Mouse (Mus musculus): ENCODE data around the gene Timd2. TPM values are rescaled to one million over a fixed set of nuclear protein-coding genes. Genes with fewer than 3 reads are reported as not detected.
A peak's percentile ranks its signal among the peaks of the same experiment; 100 is the strongest.

The Timd2 gene
- polyA plus RNA-seq, 1 experiment, result 7.5 TPM

DNA sequence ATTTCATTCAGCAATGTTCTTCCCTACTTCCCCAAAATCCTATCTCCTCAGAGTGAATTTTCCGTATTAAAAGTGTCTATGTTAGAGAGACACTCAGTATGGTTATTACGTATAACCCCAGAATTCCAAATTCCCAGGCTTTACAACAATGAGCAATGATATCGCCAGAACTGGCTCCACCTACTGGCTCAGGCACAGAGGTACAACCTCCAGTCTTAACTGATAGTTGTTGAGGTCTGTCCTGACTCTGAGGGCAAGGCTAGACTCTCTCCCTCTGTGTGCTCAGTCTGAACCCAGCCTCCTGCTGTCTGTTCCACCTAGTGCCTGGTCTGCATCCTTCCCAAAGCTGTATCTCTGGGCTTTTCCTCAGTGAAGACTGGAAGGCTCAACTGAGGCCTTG, 75.2 kb downstream of the Timd2 start:
- Histone ChIP-seq H3K4me1 (ENCODE audit: control insufficient read depth, insufficient read depth, low read length) (no peaks in the 10 kb centered on the region), H3K36me3 (ENCODE audit: control insufficient read depth, insufficient read depth, low read length) (no peaks in the 10 kb centered on the region), H3K27me3 (replicated peaks; ENCODE audit: control insufficient read depth, insufficient read depth, low read length) (no peaks in the 10 kb centered on the region), H3K27ac (ENCODE audit: insufficient read depth, low read depth, low read length) (no peak overlapping the region), H3K4me3 (ENCODE audit: insufficient read depth, low read depth, low read length) (no peak overlapping the region)
- peak; percentile 52 for DNase-seq
- TF ChIP-seq CTCF (conservative IDR thresholded peaks at IDR 0.05; ENCODE audit: insufficient read depth, insufficient read length, low read depth, low read length), result peak; percentile 73
- TF ChIP-seq POLR2A (IDR thresholded peaks at IDR 0.05; ENCODE audit: low read depth, low read length), result no peak
- WGBS, result 23% methylated on average over 3 of the region's 3 CpGs

DNA sequence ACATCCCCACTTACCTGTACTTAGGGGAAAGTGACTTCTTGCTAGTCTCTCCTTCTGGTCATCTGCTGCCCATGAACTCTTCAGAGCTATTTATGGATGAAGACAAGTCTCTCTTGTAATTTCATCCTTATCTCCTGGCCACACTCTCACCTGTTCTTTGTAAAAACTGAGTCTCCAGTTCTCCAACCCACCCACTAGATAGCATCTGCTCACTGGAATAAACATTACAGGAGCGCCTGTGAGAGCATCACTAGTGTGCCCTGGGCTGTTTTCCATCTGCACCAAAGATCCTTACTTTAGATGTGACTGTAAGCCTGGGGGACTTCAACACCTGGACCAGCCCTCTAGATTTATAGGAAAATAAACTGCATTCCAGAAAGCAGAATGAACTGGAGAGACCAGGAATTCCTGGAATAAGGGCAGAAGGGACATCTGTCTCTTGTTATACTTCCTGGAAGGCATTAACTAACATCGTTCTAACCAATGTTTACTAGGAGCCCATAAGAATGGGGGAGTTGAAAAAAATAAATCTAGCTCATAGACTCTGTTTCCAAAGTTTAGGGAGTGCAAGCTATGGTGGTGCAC, 77.6 kb downstream of the Timd2 start, which contains the start of gene Dppa1:
TSS of gene Dppa1 (minus strand) at position 51 of the 585 bp plus-strand sequence.
- Histone ChIP-seq H3K4me1 (ENCODE audit: control insufficient read depth, insufficient read depth, low read length) (no peaks in the 10 kb centered on the region), H3K27ac (ENCODE audit: insufficient read depth, low read depth, low read length) (no peak within 1 kb of the TSS), H3K4me3 (ENCODE audit: insufficient read depth, low read depth, low read length) (no peak within 1 kb of the TSS), H3K27me3 (replicated peaks; ENCODE audit: control insufficient read depth, insufficient read depth, low read length) (no peaks in the 10 kb centered on the region), H3K36me3 (ENCODE audit: control insufficient read depth, insufficient read depth, low read length) (no peaks in the 10 kb centered on the region)
- DNase-seq, result no peak
- 55% methylated on average over 2 of the region's 2 CpGs for WGBS
- no peak for TF ChIP-seq CTCF (conservative IDR thresholded peaks at IDR 0.05; ENCODE audit: insufficient read depth, insufficient read length, low read depth, low read length)
- TF ChIP-seq POLR2A (IDR thresholded peaks at IDR 0.05; ENCODE audit: low read depth, low read length), result no peak

DNA sequence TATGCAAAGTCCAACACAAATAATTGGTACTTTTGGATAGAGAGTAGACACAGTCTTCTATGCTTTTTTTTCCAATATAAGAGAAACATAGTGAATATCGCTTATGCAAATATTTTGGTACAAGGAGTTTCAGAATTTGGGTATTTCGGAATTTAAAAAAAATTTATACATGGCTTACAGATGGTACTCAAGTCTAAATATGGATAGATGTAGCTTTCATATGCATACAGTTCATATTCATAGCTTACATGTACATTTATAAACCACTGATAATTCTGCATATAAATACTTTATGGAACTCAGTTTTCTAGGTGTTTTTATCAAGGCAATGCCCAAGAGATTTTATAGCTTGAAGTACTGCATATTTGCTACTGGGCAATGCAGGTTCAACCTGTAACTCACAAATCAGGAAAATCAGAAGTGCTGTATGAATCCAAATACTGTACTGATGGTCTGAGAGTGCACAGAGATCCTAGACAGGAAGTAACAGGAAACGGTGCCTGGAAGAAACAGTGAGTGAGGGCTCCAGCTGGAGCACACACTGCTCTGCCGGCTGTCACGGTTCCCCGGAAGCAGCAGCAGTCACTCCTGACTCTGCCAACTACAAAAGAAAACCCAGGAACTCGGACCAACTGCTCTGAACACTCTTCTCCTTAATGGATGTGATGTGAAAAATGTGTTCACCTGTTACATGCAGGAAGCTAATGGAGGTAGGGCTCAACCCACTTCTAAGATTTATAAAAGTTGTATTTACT, 86.3 kb downstream of the Timd2 start:
- H3K36me3 ChIP-seq (ENCODE audit: control insufficient read depth, insufficient read depth, low read length), result no peaks in the 10 kb centered on the region
- 50% methylated on average over 7 of the region's 7 CpGs for WGBS
- no peaks in the 10 kb centered on the region for H3K4me1 ChIP-seq (ENCODE audit: control insufficient read depth, insufficient read depth, low read length)
- TF ChIP-seq POLR2A (IDR thresholded peaks at IDR 0.05; ENCODE audit: low read depth, low read length) (no peak), CTCF (conservative IDR thresholded peaks at IDR 0.05; ENCODE audit: insufficient read depth, insufficient read length, low read depth, low read length) (no peak)
- H3K27me3 ChIP-seq (replicated peaks; ENCODE audit: control insufficient read depth, insufficient read depth, low read length), result no peaks in the 10 kb centered on the region
- no peak overlapping the region for H3K27ac ChIP-seq (ENCODE audit: insufficient read depth, low read depth, low read length)
- DNase-seq, result no peak
- no peak overlapping the region for H3K4me3 ChIP-seq (ENCODE audit: insufficient read depth, low read depth, low read length)

DNA sequence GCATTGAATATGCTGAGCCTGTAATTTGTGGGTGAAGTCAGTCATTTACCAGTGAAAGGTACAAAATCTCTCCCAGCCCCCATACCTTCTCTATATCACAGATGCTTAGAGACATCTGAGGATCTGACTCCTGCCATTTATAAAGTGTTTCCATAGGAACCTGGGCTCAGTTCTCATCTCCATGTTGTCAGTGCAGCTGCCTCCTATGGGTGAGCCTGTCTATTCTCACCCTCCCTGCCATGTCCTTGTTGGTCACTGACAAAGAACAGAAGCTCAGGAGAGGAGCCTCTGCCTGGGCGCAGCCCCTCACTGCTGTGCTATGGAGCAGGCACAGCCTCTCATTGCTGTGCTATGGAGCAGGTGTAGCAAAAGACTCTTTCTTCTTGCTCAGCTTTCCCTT, 86.9 kb downstream of the Timd2 start:
- no peak for DNase-seq
- WGBS, result 87% methylated on average over 1 of the region's 1 CpGs
- no peak overlapping the region for H3K4me3 ChIP-seq (ENCODE audit: insufficient read depth, low read depth, low read length)
- TF ChIP-seq POLR2A (IDR thresholded peaks at IDR 0.05; ENCODE audit: low read depth, low read length) (no peak), CTCF (conservative IDR thresholded peaks at IDR 0.05; ENCODE audit: insufficient read depth, insufficient read length, low read depth, low read length) (no peak)
- no peak overlapping the region for H3K27ac ChIP-seq (ENCODE audit: insufficient read depth, low read depth, low read length)
- H3K27me3 ChIP-seq (replicated peaks; ENCODE audit: control insufficient read depth, insufficient read depth, low read length), result no peaks in the 10 kb centered on the region
- H3K36me3 ChIP-seq (ENCODE audit: control insufficient read depth, insufficient read depth, low read length), result no peaks in the 10 kb centered on the region
- H3K4me1 ChIP-seq (ENCODE audit: control insufficient read depth, insufficient read depth, low read length), result no peaks in the 10 kb centered on the region

Other genes with a start within 250 kb of the Timd2 start
- not detected in 2 replicates for gene Gm12169, start 182.8 kb downstream of the Timd2 start, polyA plus RNA-seq (2012; rRNA removed)
- gene BC053393, start 135.5 kb downstream of the Timd2 start, polyA plus RNA-seq (2012; rRNA removed), result not detected in 2 replicates
- gene Dppa1, start 77.8 kb downstream of the Timd2 start, polyA plus RNA-seq (2012; rRNA removed), result not detected in 2 replicates
- 23.4 and 31.7 TPM in 2 replicates for gene Havcr1, start 28.0 kb upstream of the Timd2 start, polyA plus RNA-seq (2012; rRNA removed)
- 0.16 and 2.3 TPM in 2 replicates for gene Timd4, start 103.7 kb upstream of the Timd2 start, polyA plus RNA-seq (2012; rRNA removed)

Measured in kidney, adult 2 months (tissue).